Comparison of ENCODE assay signal across 25 mouse cellular contexts in genomic region chr19:21493807-21494521, GRCm38 (mm10). TPM values are rescaled to one million over a fixed set of nuclear protein-coding genes. Genes with fewer than 3 reads are reported as not detected.
"Had no signal": no experiment of that assay in that cellular context is flagged by ENCODE, and none has a peak within 500 bp of the region (broad histone marks: within the 10 kb centered on the region; RNA-seq: fewer than 3 reads in every experiment).

No protein-coding gene starts in this region.

- H3K36me3 ChIP-seq: kidney, embryonic 15.5 days; limb, embryonic 10.5 days; limb, embryonic 13.5 days; midbrain, embryonic 10.5 days; midbrain, embryonic 13.5 days; neural tube, embryonic 13.5 days; stomach, embryonic 15.5 days had no signal

- H3K27ac ChIP-seq: kidney, embryonic 15.5 days; limb, embryonic 10.5 days; limb, embryonic 13.5 days; liver, embryonic 14.5 days; macrophage; midbrain, embryonic 10.5 days; midbrain, embryonic 13.5 days; neural tube, embryonic 13.5 days; stomach, embryonic 15.5 days had no signal

- ATAC-seq: liver, postnatal 0 days; lung, postnatal 0 days; midbrain, embryonic 13.5 days; midbrain, embryonic 16.5 days had no signal

- H3K9ac ChIP-seq: kidney, embryonic 15.5 days; limb, embryonic 13.5 days; liver, embryonic 14.5 days; liver, postnatal 0 days; lung, embryonic 14.5 days; midbrain, embryonic 13.5 days; neural tube, embryonic 13.5 days; stomach, embryonic 15.5 days had no signal

- H3K4me1 ChIP-seq: kidney, embryonic 15.5 days; limb, embryonic 10.5 days; limb, embryonic 13.5 days; midbrain, embryonic 10.5 days; neural tube, embryonic 13.5 days; stomach, embryonic 15.5 days had no signal

- H3K4me3 ChIP-seq: kidney, embryonic 15.5 days; limb, embryonic 10.5 days; limb, embryonic 13.5 days; megakaryocyte, embryonic 14.5 days; midbrain, embryonic 10.5 days; midbrain, embryonic 13.5 days; myocyte; neural tube, embryonic 13.5 days; stomach, embryonic 15.5 days had no signal

- H3K9me3 ChIP-seq: kidney, embryonic 15.5 days; limb, embryonic 10.5 days; limb, embryonic 13.5 days; midbrain, embryonic 10.5 days; midbrain, embryonic 13.5 days; neural tube, embryonic 13.5 days; stomach, embryonic 15.5 days had no signal

- H3K4me2 ChIP-seq: kidney, embryonic 15.5 days; limb, embryonic 13.5 days; liver, embryonic 11.5 days; lung, embryonic 14.5 days; midbrain, embryonic 13.5 days; neural tube, embryonic 13.5 days; stomach, embryonic 15.5 days had no signal

- DNase-seq: kidney, adult 11 months; kidney, adult 8-10 months; kidney, postnatal 10 days; kidney, postnatal 4 days; liver, postnatal 0 days; lung, embryonic 14.5 days; right cerebral cortex, adult 18-20 months; right cerebral cortex, postnatal 14 days; right cerebral cortex, postnatal 4 days; spleen, adult 18-20 months; thymus, postnatal 25 days had no signal

- H3K27me3 ChIP-seq: kidney, embryonic 15.5 days; limb, embryonic 13.5 days; midbrain, embryonic 13.5 days; neural tube, embryonic 13.5 days; stomach, embryonic 15.5 days had no signal

RNA-seq across cellular contexts. Expression of gene Gda, which starts 20.7 kb away (rescaled TPM):
- polyA plus RNA-seq: limb, embryonic 10.5 days; midbrain, embryonic 10.5 days had no signal
